Mouse (Mus musculus): ENCODE measurements around the gene Axin2.
"Not testable (repeated sequence)": the region's sequence is repeated elsewhere in the genome, so short reads cannot be mapped to it uniquely, and the experiment has no call there.

- not testable (repeated sequence) for TF ChIP-seq CTCF (IDR thresholded peaks at IDR 0.05; ENCODE audit: extremely low read depth, insufficient read depth, insufficient read length, insufficient replicate concordance); POLR2A (IDR thresholded peaks at IDR 0.05; ENCODE audit: low read depth, low read length)
Observed at GRCm38 (mm10) chr11:108871284-108871683, 48.9 kb upstream of the Axin2 start.

Data from spleen, adult 2 months (tissue).